Mouse (Mus musculus): ENCODE measurements around the gene Ddr2.

GRCm38 (mm10) chr1:170031656-170032055 is 78.9 kb downstream of the Ddr2 start:
- TF ChIP-seq EP300 (IDR thresholded peaks at IDR 0.05; ENCODE audit: low read depth in 1 of 2, low read length in 2 of 2) (no peak), CTCF (IDR thresholded peaks at IDR 0.05 in 2 of 3, conservative IDR thresholded peaks at IDR 0.05 in 1 of 3; ENCODE audit: control insufficient read depth in 1 of 3, insufficient read depth in 1 of 3, low read depth in 2 of 3, low read length in 3 of 3, poor library complexity in 1 of 3, severe bottlenecking in 1 of 3) (no peak), POLR2AphosphoS2 (IDR thresholded peaks at IDR 0.05; ENCODE audit: low read length) (no peak)

All from MEL (cell line).